Mouse (Mus musculus) thymus, postnatal 14 days (tissue): ENCODE data around the gene Isy1.

Experiments
- DNase-seq: peaks from one replicate; pipeline ENCODE4 v3.0.0; 2021

The Isy1 gene

DNA sequence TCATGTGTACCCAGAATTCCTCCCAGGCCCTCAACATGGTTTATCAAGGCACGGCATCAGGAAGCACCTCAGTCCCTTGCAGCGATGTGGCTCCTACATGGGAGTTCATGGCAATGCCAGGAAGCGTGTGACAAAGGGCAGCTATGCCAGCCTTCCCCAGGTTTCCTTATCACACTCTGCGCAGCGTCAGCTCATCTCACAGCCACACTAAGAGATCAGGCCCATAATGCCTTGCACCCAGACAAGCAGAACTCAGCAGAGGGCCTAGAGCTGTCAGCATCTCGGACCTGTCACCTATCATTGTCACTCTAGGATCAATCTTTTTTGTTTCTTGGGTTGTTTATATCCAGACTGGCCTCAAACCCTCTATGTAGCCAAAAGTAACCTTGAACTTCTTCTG lies 39.0 kb downstream of the Isy1 start:
- DNase-seq, result no peak

DNA sequence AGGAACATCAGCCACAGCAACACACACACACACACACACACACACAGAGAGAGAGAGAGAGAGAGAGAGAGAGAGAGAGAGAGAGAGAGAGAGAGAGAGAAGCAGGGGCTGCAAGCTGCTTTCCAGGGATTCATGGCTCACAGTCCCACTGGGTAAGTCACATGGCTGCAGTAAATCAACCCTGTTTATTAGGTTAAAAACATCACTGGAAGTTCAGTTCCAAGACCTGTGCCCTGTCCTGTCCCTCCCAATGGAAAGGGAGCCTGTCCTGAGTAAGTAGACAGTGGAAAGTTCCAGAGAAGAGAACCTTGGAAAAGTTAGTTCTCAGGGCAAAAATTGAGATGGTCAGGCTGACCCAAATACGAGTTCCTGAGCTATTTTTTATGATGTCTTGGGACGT lies 41.3 kb downstream of the Isy1 start:
- DNase-seq, result no peak

DNA sequence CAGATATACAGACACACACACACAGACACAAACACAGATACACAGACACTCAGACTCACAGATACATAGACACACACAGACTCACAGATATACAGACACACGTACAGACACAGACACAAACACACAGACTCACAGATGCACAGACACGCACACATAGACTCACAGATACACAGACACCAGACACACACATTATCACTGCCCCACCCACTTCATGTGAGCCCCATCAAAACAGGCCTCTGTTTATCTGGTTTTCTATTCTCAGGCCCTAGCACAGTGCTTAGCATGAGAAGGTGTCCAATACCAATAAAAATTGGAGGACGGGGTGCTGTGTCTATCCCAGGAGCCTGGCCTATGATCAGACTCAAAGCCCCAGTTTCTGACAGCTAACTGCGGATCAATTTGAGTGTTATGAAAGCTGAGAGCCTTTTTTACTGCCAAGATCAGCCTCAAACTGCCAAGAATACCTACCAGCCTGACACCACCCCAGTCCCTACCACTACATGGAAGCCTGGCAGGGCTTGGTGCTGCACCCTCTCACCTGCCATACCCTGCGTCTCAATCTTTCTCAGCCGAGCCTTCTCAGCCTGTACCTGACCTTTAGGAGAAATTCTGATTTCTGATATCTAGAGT lies 42.2 kb downstream of the Isy1 start:
- DNase-seq, result no peak

DNA sequence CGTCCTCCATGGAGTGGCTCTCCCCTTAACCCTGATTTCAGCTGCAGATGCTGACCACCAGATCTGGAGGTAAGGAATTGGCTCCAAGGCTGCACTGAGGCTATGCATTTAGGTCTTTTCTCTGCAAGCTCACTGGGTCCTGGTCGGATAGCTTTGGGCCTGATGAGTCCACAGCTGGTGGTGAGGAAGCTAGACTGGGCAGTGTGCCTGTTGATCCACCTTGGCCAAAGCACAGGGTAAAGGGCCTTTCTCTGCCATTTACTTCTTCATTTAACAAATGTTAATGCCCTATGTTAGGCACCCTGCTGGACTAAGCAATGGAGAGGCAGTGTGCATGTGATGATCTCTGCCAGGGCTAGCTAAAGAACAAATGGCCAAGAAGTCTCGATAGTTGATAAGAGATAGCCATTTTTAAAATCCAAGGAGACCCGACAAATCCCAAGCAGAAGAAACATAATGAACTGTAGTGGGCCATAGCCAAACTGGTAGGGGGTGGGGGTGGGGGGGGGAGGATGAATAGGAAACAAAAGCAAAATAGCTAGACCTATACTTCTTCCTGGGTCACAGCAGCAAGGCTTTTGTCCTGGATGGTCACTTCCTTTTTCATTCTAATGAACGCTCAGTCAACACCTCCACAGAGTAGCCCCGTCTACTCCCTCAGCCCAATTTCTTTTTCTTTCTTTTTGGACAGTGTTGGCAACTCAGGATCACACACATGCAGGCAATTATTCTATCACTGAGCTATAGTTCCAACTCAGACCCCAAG lies 43.0 kb downstream of the Isy1 start:
- DNase-seq, result no peak

DNA sequence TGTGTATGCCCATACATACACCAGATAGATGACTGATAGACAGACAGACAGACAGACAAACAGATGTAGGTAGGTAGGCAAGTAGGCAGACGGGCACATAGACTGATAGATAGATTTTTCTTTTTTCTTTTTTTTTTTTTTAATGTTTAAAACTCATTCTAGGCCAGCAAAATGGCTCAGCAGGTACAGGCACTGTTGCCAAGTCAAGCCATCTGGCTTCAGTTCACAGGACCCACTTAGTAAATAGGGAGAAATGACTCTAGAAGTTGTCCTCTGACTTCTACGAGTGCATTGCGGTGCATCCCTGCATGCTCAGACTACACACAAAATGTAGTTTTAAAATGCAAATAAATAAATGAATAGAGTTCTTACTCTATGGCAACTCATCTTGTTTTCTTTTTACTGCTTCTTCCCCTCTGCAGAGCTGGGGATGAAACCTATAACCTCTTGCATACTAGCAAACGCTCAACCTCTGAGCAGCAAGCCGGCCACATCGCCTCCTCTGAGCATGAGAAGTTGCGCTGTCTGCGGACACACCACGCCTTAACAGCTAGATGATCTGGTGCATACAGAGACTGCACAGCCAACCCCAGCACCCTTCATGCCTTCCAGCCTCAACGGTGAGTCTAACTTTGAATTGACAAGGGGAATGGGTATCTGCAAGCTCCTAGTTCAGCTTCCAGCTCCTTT lies 44.6 kb downstream of the Isy1 start:
- DNase-seq, result no peak

DNA sequence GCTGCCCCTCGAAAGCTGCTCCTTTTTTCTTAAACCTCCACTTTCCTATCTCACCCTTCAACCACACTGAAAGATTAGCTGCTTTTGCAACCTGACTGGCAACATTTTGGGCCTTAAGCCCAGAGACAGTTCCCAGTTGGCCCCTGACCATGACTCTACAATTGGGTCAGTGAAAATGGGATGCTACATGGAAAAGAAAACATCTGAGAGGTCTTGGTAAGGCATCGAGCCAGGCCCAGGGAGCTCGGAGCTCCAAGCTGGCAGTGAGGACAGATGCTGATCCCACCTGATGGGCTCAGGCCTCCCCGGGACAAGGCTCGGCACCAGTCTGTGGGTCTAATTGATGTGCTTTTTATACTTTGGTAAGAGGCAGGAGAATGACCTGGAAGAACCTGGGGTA lies 46.8 kb downstream of the Isy1 start:
- DNase-seq, result no peak

DNA sequence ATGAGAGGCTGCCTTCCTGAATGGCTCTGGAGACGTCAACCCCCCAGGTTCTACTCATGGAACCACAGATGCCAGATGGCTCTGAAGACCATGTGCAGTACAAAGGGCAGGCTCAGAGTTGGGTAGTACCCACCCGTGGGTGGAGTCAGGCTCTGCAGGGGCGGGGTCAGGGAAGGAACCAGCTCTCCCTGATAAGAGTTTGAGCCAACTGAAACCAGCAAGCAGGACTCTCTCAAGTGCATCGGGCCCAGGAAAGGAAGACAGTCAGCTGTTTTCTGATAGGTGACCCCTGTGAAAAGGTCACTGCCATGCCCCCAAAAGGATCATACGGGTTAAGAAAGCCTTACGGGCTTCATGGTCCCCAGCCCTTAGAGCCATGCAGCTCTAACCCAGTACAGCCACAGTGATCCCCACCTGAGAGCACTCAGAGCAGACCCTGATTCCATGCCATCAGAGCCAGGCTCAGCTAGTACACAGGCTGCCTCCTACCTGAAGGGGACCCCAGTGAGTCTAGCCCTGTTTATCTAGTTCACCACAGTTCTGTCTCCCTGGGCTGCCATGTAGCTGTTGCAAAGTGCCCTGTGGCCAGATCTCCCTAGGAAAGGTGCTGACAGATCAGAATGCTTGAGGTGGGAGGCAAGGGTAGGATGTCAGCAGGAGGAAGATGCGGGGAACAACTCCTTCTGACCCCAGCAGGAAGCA lies 47.7 kb downstream of the Isy1 start:
- DNase-seq, result peak; percentile 34

DNA sequence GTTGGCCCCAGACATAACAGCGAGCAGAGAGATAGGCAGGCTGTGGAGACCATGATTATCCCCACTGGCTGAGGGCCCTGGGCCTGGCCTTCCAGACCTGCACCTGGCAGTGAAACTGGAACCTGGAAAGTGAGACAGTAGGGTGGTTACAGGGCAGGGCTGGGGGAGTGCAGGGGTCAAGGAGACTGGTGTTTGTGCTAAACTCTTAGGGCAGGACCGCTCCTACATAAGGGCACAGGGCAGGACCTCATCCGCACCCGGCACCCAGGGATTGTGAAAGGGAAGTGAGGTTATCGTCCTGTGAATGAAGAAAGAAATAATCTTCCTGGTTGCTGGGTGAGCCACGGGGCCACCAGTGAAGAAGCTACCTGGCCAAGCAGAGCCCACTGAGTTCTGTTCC lies 48.8 kb downstream of the Isy1 start:
- no peak for DNase-seq

DNA sequence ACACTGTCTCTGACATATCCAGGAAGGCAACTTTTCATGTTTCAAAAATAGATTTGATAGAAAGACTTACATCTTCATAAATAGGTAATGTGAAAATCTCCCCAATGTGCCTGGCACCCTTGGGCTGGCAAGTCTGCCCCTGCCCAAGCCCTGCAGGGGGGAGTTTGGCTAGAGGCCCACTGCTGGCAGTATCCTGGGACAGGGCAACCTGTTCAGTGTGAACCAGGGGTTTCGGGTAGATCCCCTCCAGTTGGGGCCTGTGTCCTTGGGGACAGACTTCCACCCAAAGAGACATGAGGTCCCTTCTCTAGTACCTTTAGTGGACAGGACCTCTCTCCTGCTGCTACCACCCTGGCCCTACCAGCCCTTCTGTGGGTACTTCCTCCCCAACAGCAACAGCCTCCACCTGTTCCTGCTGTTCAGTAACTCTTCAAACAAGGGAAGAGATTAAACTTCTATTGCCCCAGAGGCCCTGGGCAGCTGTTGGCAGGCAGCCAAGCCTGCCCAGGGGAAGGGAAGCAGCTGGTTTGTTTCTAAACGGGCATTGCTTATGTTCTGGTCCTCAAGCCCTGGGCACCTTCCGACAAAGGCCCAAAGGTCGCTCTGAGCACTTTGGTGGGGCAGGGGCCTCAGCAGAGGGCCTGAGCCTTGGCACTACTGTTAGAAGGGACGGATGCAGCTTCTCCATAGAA lies 49.6 kb downstream of the Isy1 start:
- no peak for DNase-seq

DNA sequence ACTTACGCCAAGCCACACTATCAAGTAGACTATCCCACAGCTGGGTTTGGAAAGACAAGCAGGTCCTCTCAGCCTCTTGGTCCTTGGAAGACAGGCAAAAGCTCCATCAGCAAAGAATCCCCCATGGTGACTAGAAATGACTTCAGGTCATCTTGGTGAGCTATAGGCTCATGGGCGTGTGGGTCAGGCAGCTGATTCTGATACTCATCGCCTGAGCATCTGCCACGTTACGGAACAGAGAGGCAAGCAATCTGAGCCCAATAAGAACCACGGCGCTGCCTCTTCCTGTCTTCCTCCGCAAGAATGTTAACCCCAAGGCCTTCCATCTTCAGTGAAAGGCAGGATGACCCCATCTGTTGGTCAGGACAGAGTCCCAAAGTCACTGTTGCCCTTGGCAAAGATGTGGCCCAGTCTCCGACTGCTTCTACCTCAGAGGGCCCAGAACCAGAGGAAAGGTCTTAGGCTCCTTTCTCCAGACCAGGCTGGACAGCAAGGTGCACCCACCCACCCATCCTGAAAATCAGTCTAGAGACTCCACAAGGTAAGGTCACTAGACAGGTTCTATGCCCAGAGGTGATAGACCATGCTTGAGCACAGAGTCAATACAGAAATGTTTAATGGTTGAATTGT lies 50.2 kb downstream of the Isy1 start:
- DNase-seq, result no peak

DNA sequence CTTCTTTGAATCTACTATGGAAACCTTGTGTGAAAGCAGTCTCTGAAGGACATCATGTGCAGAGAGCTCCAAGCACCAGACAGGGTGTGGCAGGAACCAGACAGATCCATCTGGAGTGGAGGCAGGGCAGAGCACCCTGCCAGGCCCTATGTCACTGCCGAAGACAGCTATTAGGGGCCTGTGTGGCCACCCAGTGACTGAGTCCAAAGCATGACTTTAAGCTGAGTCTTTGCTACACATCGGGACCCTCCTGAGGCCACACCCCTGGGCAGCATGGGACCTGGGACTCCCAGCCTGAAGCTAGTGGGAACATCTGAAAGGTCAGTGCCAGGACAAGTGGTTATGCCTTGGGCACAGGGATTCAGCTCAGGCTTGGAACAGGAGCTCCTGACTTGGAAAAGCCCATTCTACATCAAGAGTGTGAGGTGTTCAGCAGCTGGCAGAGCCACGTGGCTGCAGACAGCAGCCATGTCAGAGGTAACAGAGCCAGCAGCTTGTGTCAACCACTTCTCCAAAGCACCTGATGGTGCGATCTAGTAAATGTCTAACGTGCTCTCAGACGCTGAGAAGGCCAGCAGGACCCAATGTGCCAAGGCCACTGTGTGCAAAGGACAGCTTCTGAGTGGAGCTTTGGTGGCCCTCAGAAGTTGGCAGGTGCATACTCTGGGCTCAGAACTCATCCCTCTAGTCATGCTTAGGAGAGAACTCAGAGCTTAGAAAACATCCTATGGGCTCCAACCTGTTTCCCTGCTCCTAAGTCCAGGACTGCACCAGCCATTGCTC lies 51.3 kb downstream of the Isy1 start:
- DNase-seq, result no peak

DNA sequence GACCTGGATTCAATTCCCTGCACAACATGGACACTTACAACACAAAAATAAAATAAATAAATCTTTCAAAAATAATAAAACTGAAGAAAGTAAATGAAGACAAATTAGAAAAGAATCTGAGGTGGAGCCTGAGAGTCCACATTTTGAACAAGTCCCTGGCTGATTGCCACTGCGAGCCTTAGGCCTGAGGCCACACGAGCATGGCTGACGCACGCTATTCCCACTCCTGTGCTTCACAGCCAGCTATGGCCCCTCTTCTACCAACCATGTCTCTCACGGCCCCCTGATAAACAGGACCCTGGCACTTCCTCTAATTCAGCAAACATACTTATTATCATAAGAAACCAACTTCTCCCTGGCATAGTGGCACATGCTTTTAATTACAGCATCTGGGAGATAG lies 52.0 kb downstream of the Isy1 start:
- no peak for DNase-seq

DNA sequence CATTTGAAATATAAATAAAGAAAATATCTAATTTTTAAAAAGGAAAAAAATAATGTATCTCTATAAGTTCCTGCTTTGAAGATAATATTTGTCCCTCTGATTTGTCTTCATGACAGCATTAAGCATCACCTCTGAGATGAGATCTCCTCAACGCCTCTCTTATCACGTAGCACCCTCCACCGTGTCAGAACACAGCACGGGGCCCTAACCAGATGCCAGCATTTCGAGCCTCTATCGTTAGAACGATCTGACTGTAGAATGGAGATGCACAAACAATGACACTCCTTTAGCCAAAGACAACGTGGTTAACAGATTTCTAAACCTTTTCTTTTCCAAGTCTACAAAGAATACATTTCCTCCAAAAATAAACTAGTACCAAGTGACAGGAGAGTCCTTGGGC lies 54.6 kb downstream of the Isy1 start:
- DNase-seq, result no peak

DNA sequence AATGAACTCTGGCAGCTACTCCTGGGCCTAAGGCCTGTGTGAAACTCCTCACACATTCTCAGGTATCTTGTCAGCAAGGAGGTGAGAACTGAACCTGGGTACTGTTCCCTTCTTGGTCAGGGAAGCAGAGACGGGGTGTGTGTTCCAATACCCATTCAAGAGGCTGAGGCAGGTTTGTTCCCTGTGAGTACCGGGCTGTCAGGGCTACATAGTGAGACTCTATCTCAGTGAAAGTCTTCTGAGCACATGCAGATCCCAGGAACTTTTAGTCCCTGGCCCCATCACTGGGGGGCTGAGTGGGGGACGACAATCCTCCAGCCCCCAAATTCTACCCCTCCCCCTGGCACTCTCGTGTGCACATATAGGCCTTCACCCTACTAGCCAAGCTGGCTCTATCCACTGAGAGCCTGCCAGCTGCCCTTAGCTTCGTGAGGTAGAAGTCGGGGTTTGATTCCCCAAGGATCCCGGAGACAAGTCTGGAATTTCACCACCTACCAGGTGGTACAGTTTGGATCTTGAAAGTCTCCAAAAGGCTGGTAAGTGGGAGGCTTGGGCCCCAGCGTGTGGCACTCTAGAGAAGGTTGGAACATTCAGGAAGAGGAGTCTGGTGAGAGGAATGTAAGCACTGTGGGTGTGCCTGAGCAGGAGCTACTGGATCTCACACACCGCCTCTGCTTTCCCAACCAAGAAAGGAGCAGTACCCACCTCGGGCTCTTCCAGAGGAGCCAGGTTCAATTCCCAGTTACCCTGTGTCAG lies 57.9 kb downstream of the Isy1 start:
- no peak for DNase-seq

DNA sequence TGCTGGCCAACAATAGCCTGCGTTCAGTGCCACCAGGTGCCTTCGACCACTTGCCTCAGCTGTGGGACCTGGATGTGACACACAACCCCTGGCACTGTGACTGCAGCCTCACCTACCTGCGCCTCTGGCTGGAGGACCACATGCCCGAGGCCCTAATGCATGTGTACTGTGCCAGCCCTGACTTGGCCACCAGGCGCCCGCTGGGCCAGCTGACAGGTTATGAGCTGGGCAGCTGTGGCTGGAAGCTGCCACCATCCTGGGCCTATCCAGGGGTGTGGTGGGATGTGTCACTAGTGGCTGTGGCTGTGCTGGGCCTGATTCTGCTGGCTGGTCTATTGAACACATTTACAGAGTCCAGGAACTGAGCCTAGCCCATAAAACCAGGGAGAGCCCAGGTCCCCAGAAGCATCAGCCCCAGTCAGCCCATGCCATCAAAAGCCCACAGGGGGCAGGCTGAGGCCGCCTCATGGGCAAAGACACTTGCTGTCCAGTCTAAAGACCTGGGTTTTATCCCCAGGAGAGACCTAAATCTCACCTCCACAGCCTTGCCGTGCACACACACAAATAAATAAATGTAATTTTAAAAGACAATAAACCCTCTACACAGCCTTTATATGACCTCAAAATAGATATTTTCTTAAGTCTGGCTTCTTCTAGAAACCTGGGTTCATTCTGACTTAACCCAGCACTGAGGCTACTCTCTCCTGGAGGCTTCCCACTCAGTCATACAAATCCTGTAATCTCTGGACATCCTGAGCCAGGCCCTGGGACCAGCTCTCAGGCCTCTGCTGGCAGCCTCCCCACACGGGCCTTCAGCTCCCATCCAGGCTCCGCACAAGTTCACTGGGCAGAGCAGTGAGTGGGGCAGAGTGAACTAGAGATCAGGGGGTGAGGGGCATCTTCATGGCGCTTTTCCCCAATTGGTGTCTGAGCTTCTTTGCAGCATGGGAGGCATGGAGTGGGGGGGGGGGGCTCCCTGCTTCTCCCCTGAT lies 59.1 kb downstream of the Isy1 start:
- no peak for DNase-seq

DNA sequence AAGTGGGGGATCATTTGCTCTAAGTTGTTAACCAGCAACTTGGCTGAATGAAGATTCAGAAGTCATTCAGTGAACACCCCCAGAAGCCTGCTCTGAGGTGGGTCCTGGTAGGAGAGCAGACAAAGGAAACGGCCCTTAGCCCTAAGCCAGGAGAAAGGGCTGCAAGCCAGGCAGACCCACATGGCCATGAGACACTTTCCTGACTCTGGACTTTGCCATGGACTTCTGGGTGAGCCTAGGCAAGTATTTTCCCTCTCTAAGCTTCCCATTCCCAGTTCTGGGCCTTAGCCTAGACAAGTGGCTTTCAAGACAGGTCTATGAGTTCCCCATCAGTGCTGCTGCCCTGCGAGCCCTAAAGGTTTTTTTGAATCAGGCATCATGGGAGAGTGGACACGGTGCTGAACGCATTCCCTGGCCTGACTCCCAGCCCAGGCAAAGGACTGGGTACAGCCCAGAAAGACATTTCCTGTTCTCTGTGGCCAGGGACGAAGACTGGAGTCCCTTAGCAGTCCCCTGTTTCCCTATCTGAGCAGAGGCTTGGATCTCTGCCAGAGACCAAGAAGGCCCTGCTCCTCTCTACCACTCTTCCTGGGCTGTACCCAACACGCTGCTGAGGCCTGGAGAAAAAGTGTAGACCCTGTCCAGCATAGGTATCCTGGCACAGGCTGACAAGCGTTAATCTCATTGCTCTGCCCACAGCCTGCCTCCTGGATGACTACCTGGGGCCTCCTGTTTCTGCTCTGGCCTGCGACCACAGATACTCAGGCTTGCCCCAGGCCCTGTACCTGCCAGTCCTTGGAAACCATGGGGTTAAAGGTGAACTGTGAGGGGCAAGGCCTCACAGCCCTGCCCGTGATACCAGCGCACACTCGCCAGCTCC lies 60.1 kb downstream of the Isy1 start:
- DNase-seq, result no peak

DNA sequence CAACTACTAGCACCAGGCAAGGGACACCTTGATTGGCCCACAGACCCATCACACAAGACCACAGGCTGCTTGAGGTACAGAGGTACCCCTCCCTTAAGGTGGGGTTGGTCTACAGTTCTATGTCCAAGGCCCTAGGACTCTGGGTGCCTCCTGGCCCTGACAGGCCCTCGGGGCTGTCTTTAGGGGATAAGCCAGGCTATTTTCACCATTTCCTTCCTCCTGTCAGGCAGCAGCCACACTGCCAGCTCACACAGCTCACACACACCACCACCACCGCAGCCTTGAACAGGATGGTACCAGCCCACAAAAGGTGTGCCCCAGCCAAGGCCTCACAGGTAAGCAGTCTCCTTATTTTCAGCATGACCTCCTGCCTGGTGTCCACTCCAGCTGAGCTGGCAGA lies 60.8 kb downstream of the Isy1 start, which contains the start of gene Gp9:
TSS of gene Gp9 (plus strand) at position 231 of the 400 bp plus-strand sequence.
- DNase-seq, result no peak

DNA sequence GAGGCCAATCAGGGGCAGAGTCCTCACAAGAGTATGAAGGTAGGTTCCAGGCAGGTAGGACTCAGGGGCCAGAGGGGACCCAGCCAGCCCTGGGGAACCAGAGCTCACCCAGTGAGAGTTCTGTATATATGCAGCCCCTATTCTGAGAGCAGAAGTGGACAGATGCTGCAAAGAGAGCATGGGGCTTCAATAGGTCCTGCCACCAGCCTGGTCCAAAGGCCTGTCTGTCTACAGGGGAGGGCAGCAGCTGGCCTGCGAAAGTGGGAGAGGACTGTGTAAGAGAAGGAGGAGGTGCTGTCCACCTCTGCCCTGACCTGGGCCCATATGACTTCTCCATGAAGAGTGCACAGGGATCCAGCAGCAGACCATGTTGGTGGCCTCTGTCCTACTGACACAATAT lies 61.9 kb downstream of the Isy1 start:
- DNase-seq, result no peak
